Mouse (Mus musculus): ENCODE data around the gene Rara.

GRCm38 (mm10) chr11:98998776-98999175 lies 71.2 kb downstream of the Rara start:
- TF ChIP-seq CTCF (IDR thresholded peaks at IDR 0.05; ENCODE audit: borderline replicate concordance, insufficient read depth, low read length) (no peak), POLR2A (IDR thresholded peaks at IDR 0.05; ENCODE audit: low read depth, low read length) (no peak)
